Mouse (Mus musculus): ENCODE data around the gene Bckdhb.
"Not testable (repeated sequence)": the region's sequence is repeated elsewhere in the genome, so short reads cannot be mapped to it uniquely, and the experiment has no call there.

The Bckdhb gene

DNA sequence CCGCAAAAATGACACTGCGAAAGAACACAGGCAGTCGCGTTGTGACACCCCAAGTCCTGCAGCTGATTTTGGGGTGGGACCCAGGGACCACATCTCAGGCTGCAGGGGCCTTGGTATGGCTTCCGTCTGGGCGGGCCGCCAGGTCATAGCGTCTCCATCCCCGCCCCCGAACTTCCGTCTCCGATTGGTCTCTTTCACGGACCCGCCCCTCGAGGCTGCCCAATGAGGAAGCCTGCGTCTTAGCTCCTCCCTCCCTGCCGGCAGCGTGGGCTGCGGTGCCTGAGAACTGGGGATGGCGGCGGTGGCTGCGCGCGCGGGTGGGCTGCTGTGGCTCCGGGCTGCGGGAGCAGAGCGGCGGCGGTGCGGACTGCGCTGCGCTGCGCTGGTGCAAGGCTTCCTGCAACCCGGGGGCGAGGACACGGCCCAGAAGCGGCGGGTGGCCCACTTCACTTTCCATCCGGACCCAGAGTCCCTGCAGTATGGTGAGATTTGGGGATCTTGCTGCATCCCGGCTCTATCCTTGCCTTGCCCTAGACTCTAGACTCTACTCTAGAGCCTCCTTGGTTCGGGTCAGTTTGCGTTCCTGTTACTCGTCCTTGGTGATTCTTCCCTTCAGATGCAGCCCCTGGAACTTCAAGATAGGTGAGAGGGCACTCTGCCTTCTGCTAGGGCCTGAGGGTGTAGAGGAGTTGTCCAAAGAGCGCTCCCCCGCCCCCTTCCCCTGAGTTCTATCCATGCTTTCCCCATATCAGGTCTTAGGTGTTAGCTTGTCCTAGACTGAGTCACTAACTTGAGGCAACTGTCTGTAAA is at the start of gene Bckdhb:
Bckdhb (plus strand) TSS at position 268 of the 810 bp plus-strand sequence.
- DNase-seq (ENCODE audit: low read depth, low spot score) = peak; percentile 95

- no peak for DNase-seq (ENCODE audit: low read depth, low spot score)
These were observed 42.8 kb upstream of the Bckdhb start for GRCm38 (mm10) chr9:83882191-83882590.

DNA sequence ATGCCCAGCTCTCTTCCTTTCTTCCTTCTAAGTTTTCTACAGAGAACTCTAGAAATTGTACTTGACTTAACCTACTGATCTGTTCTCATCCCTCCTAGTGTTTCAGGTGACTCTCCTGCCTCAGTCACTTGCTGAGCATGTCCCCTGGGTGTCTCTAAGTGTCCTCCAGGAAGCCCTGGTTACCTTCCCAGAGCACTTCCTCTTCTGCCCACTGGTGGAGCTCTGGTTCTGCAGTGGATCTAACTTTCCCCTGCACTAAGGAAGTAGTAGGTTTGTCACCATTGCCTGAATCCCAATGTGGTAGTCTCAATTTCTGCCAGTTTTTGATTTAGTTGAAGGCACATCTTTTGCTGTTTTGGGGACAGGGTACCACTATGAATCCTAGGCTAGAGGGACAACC is 38.8 kb upstream of the Bckdhb start:
- DNase-seq (ENCODE audit: low read depth, low spot score) = no peak

- no peak for DNase-seq (ENCODE audit: low read depth, low spot score)
These were observed 36.7 kb upstream of the Bckdhb start for GRCm38 (mm10) chr9:83888214-83888613.

DNA sequence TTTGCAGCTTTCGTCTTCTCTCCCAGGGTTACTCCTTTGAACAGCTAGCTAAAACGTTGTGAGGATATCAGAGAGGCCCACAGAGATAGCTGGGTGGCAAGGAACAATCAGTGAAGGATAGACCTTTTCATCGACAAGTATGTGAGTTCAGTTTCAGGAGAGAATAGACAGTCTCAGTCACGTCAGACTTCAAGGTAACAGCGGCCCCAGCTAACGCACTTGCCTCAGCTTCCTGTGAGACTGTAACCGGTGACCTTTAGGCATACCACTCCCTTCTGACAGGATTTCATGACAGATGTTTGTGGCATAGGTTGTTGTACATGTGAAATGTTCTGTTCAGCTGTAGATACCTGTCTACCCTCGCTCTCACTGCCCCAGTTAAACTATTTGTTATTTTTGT is 31.9 kb upstream of the Bckdhb start:
- DNase-seq (ENCODE audit: low read depth, low spot score) = no peak

DNA sequence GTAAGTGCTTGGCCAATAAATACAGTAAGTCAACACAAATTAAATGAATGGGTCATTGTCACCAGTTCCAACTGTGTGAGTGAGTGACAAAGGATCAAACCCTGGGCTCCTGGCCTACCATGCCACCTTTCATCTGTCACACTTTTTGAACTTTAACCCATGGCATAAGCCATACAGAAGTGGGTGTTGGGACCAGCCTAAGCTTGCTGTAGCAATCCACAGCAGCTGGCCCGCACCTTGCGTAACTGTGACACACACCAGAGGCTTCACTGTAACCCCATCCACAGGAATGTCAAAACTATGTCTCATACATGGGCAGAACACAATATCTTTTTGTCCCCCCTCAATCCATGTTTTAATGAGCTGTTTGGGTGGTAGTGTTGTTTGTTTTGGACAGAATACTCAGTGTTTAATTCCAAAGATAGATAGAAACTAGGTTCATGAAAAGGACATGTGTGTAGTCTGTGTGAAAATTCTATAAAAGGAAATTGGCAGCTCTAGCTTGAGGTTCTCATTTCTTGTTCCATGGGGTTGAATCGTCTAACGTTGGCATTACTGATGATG is 31.1 kb upstream of the Bckdhb start:
- no peak for DNase-seq (ENCODE audit: low read depth, low spot score)

- no peak for DNase-seq (ENCODE audit: low read depth, low spot score)
These were observed 22.9 kb upstream of the Bckdhb start for GRCm38 (mm10) chr9:83902086-83902485.

- no peak for DNase-seq (ENCODE audit: low read depth, low spot score)
These were observed 19.1 kb upstream of the Bckdhb start for GRCm38 (mm10) chr9:83905820-83906219.

- DNase-seq (ENCODE audit: low read depth, low spot score) = no peak
These were observed 17.9 kb upstream of the Bckdhb start for GRCm38 (mm10) chr9:83907017-83907416.

GRCm38 (mm10) chr9:83909836-83910235 is 15.1 kb upstream of the Bckdhb start:
- DNase-seq (ENCODE audit: low read depth, low spot score) = no peak

DNA sequence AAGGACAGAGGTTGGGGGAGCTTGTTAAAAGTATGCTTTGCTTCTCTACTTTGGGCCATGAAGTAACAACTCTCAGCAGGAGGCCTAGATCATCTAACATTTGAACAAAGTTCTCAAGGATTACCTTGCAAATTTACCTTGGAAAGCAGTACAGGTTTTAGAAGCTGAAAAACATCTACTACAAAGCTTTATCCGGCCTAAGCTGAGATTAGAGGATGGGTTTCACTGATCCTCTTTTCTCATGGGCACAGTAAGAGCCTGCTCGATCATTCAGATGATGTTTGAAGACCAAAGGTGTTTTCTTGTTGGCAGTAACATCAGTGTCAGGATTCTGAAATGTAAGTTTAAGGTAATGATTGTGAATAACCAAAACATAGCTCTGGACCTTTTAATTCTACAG is 14.0 kb upstream of the Bckdhb start:
- DNase-seq (ENCODE audit: low read depth, low spot score) = no peak

DNA sequence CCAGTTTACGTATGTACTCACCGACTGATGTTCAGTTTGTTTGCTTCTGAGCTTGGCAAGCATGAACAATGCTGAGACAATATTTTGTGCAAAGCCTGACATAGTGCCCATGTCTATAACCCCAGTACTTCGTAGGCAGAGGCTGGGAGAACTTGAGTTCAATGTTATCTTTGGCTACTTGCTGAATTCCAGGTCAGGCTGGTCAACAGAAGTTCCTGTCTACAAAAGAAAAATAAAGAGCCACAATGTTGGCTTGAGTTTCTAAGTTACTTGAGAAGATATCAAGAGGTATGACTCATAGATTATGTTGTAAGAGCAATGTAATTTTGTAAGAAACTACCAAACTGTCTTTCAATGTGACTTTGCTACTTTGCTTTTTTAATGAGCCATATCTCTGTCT is 2.9 kb upstream of the Bckdhb start:
- DNase-seq (ENCODE audit: low read depth, low spot score) = no peak

GRCm38 (mm10) chr9:83924356-83924755 is 589 bp upstream of the Bckdhb start:
- no peak for DNase-seq (ENCODE audit: low read depth, low spot score)

DNA sequence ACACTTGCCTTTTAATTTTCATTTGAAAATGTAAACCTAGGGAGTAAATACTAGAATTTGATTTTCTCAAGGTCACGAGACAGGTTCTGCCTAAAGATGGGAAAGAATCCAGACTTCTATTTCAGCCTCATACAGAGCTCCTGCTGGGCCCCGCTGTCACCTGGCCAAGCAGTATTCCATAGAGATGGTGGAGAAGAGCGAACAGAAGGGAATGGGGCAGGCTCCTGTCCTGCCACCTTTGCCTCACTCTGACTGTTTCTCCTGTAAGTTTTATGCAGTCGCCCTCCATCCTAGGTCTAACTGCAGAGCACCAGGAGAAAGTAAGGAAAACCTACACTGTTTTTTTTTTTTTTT is 720 bp downstream of the Bckdhb start:
- DNase-seq (ENCODE audit: low read depth, low spot score) = no peak

DNA sequence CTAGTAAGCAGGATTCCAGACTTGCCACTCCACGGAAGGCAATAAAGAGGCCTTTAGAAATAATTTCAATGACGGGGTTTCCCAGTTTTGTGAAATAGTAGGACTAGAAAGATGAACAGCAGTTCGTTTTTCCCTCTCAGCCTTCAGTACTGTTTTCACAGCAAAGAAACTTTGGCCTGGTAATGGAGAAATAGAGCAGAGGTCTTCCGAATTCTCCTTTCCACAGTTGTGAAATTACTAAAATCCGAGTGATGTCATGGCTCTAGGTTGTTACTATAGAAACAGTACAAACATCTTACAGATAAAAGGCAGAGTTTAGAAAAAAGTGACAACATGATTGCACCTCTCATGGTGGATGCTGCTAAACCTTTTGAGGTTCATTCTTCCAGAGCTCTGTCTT is 1.4 kb downstream of the Bckdhb start:
- no peak for DNase-seq (ENCODE audit: low read depth, low spot score)

- DNase-seq (ENCODE audit: low read depth, low spot score) = not testable (repeated sequence)
These were observed 14.6 kb downstream of the Bckdhb start for GRCm38 (mm10) chr9:83939501-83939900.

DNA sequence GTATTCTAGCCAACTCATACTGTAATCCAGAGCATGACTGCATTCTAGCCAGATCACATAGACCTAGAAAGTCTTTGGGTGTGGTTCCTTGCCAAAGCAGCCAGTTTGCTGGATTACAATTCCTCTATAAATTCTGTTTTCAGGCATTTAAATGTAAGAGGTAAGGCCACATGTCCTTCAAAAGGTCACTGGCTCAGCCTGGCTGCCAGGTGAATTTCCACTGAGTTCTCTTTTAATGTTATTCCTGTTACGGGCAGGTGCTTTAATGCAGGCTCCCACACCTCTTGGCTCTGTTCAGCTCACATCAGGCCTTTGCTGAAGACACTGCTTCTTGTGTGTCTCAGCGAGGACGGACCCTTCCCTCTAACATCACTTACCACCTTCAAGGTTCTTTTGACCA is 15.1 kb downstream of the Bckdhb start:
- DNase-seq (ENCODE audit: low read depth, low spot score) = no peak

DNA sequence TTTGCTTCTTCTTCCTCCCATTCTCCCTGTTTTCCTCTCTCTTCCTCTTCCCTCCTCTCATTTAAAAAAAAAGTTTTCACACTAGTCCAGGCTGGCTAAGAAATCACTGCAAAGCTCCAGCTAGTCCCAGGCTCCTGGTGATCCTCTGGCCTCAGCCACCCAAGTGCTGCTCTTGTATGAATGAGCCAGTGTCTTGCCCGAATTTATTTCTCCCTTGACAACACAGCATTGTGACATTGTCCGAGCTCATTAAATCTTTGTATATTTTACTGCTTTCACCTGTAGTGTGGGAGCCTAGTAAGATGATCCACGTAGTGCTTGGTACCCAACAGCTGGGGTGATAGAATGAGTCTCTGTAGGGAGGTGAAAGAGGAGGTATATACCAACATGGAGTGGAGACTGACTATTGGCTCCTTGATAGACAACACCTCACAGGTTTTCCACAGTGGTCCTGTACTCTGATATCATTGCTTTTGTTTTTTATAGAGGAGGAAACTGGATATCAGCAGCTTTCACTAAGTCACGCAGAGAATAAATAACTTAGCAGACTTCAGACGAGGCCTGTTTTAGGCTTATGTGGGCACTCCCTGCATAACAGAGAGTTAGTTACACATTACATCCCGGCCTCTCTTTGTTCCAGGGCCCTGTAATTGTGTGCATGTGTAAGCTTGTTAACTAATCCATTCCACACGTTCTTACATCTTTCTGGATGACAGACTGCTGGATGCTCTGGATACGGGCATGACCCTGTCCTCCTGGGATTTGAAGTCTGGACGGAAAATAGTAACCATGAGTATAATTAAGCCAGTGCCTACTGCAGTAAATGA is 15.8 kb downstream of the Bckdhb start:
- no peak for DNase-seq (ENCODE audit: low read depth, low spot score)

GRCm38 (mm10) chr9:83951336-83951735 is 26.4 kb downstream of the Bckdhb start:
- no peak for DNase-seq (ENCODE audit: low read depth, low spot score)

DNA sequence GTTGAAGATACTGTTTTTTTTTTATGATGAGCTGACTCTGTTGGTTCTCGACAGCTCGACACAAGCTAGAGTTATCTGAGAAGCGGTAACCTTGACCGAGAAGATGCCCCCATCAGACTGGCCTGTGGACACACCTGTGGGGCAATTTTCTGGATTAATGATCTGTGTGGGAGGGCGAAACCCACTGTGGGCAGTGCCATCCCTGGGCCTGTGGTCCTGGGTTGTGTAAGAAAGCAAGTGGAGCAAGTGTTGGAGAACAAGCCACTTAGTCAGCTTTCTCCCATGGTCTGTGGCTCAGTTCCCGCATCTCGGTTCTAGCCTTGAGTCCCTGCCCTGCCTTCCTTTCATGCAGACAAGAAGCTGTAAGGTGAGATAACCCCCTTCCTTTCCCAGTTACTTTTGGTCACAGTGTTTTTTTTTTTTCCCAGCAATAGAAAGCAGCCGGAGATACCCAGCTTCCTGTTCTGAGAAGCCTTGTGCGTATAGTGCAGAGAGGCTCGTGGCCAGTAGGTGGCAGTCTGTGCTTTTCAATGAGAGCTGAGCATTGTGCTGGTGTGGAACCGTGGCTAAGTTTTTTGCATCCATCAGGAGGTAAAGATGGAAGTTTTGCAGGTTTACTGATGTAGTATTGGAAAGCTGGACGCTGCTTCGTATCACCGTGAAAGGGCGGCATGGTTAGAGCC is 31.8 kb downstream of the Bckdhb start:
- DNase-seq (ENCODE audit: low read depth, low spot score) = peak; percentile 77

DNA sequence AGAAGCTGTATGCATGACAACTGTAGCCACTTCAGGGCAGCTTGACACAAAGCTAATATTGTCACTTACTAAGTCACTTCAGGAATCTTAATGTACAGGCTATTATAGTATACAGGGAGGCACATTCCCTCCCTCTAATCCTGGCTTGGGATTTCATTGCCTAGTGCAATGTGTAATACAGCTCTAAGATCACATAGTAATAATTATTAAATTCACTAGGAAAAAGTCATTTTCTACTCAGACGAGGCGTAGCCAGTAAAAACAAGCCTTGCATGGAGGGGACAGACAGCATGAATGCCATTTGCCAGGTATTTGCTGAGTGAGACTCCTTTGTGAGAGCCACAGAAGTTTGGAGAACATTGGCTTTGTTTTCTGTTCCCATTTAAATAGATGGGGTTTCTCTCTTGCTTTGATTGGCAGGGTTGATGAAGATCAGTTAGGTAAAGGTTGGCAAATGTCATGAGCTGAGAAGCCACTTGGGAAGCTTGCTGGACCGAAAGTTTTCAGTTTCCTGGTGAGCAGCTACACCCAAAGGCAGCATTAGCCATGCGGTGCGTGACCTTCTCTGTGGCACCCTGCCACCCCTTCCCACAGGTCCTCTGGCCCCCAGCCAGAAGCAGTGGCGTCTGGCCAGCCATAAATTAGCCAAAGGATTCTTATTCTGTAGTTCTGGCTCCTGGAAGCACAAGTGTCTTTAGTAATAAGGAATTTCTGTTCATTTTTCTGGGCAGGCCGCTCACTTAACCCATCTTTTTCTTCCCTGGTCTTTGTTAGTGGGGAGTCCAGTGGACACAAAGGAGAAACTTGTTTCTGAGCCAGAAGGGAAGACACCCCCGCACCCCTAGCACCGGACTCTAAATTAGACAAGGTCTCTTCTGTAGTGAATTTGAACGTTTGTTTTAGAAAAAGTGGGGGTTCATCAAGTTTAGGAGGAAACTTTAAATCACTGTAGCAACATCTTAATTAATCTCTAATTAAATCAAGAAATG is 37.4 kb downstream of the Bckdhb start:
- DNase-seq (ENCODE audit: low read depth, low spot score) = no peak
